Mouse (Mus musculus) kidney, embryonic 14.5 days (tissue): ENCODE measurements around the gene Ctsc. TPM values are rescaled to one million over a fixed set of nuclear protein-coding genes. Genes with fewer than 3 reads are reported as not detected.

Experiments
- ATAC-seq: fragments of 200-750 bp; cut with Nextera tagmentation; 2 replicates; pipeline ENCODE4 v1.8.0; 2017; ENCODE audit warnings: moderate number of reproducible peaks, mild to moderate bottlenecking, moderate TSS enrichment, moderate library complexity; ENCODE audit not compliant: low FRiP score, low TSS enrichment
- H3K27ac ChIP-seq: fragments of 300-500 bp; sonication (generic); 2 replicates; pipeline ENCODE4 v1.5.1; 2014; ENCODE audit warnings: low read depth, mild to moderate bottlenecking, low read length, moderate library complexity, mixed read lengths
- H3K27me3 ChIP-seq: fragments of 300-500 bp; sonication (generic); 2 replicates; pipeline ENCODE4 v1.6.1; 2014; ENCODE audit warnings: mild to moderate bottlenecking, low read length; ENCODE audit not compliant: control insufficient read depth, insufficient read depth
- H3K36me3 ChIP-seq: fragments of 300-500 bp; sonication (generic); 2 replicates; pipeline ENCODE4 v1.6.1; 2014; ENCODE audit warnings: low read length, mixed read lengths; ENCODE audit not compliant: control insufficient read depth, insufficient read depth
- H3K4me1 ChIP-seq: fragments of 300-500 bp; sonication (generic); 2 replicates; pipeline ENCODE4 v1.6.1; 2014; ENCODE audit warnings: low read length, mixed read lengths; ENCODE audit not compliant: control insufficient read depth, insufficient read depth
- H3K4me2 ChIP-seq: fragments of 300-500 bp; sonication (generic); replicated peaks from 2 replicates; pipeline ENCODE4 v1.6.1; 2014; ENCODE audit warnings: low read depth, mild to moderate bottlenecking, low read length
- H3K4me3 ChIP-seq: fragments of 300-500 bp; sonication (generic); 2 replicates; pipeline ENCODE4 v1.5.1; 2014; ENCODE audit warnings: mild to moderate bottlenecking, low read length
- H3K9ac ChIP-seq: fragments of 300-500 bp; sonication (generic); 2 replicates; pipeline ENCODE4 v1.6.1; 2014; ENCODE audit warnings: low read depth, mild to moderate bottlenecking, low read length, moderate library complexity
- H3K9me3 ChIP-seq: fragments of 300-500 bp; sonication (generic); 2 replicates; pipeline ENCODE4 v1.6.1; 2016; ENCODE audit warnings: low read length; ENCODE audit not compliant: control insufficient read depth
- WGBS: fragments of 180-500 bp; shearing (Covaris S2); extraction: QIAGEN DNeasy Blood & Tissue Kit; methylation state at CpG from one replicate; pipeline ENCODE4 v1.1.7; 2014; 5-methylcytosine and 5-hydroxymethylcytosine counted together
- polyA plus RNA-seq: library from polyadenylated mRNA; unstranded; fragments of >200 nt; fragmentation: Nextera tagmentation; extraction: Ambion mirVana; gene quantifications from 2 replicates; pipeline ENCODE4 v1.2.1, GENCODE M21; 2014

Gene Ctsc
- polyA plus RNA-seq, 1 experiment from 2014 or later, result 33.3 TPM

- Histone ChIP-seq H3K27me3 (no peaks in the 10 kb centered on the region), H3K36me3 (no peaks in the 10 kb centered on the region), H3K4me3 (no peak overlapping the region), H3K9me3 (0 out of 2 replicates have a peak, but pooled peaks cover 7% of the 10 kb centered on the region), H3K27ac (no peak overlapping the region), H3K4me2 (no peak overlapping the region), H3K4me1 (no peaks in the 10 kb centered on the region), H3K9ac (no peak overlapping the region)
- no peak for ATAC-seq
Observed at GRCm38 (mm10) chr7:88254884-88255283, 23.0 kb upstream of the Ctsc start.

DNA sequence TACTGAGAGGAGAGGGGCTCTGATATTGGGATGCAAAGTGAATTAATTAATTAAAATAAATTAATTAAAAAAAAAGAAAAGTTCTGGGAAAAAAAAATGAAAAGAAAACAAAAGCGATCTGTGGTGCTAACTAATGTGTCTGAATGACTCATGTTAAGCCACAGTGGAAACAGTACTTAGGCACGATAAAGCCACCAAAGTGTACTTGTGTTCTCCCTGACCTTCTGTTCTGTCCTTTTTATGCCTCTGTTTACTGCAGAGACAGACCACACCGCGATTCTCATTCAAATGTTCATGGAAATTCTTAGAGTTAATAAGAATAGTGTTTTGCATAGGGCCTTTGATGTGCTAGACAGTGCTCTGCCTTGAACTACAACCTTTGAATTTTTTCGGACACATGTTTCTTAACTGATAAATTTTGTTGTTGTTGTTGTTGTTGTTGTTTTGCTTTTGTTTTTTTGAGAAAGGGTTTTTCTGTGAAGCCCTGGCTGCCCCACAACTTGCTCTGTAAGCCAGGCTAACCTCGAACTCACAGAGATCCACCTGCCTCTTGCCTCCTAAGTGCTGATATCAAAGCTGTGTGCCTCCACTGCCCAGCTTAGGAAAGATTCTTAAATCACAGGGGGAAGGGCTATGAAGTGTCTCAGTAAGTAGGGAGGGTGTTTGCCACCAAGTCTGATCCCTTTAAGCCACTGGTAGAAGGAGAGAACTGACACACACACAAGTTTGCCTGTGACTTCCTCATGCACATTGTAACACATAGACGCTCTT is 18.5 kb upstream of the Ctsc start:
- H3K27me3 ChIP-seq, result no peaks in the 10 kb centered on the region
- no peaks in the 10 kb centered on the region for H3K36me3 ChIP-seq
- H3K4me3 ChIP-seq, result no peak overlapping the region
- no peak overlapping the region for H3K27ac ChIP-seq
- no peaks in the 10 kb centered on the region for H3K4me1 ChIP-seq
- ATAC-seq, result no peak
- no peak overlapping the region for H3K9ac ChIP-seq
- WGBS, result 68% methylated on average over 7 of the region's 7 CpGs
- no peaks in the 10 kb centered on the region for H3K9me3 ChIP-seq
- no peak overlapping the region for H3K4me2 ChIP-seq

DNA sequence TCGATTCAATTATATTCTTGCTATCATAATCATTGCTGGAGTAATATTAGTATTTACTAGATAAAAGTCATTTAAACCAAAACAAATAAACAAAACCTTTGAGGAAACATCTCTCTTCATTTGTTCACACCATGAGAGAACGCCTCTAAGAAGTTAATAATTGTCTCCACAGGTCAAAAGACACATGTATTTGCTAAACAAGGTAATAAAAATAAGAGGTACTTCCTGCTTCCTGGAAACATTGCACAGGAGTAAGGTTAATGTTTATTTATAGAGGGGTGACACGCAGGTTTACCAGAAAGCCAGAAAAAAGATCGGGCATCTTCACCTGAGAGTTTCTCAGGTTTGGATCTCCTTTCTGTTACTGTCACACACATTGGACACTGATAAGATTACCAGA is 16.1 kb upstream of the Ctsc start:
- H3K4me1 ChIP-seq, result no peaks in the 10 kb centered on the region
- no peaks in the 10 kb centered on the region for H3K27me3 ChIP-seq
- no peak overlapping the region for H3K27ac ChIP-seq
- no peaks in the 10 kb centered on the region for H3K9me3 ChIP-seq
- 75% methylated on average over 4 of the region's 4 CpGs for WGBS
- no peak overlapping the region for H3K4me2 ChIP-seq
- no peak overlapping the region for H3K9ac ChIP-seq
- no peak for ATAC-seq
- no peaks in the 10 kb centered on the region for H3K36me3 ChIP-seq
- H3K4me3 ChIP-seq, result no peak overlapping the region

DNA sequence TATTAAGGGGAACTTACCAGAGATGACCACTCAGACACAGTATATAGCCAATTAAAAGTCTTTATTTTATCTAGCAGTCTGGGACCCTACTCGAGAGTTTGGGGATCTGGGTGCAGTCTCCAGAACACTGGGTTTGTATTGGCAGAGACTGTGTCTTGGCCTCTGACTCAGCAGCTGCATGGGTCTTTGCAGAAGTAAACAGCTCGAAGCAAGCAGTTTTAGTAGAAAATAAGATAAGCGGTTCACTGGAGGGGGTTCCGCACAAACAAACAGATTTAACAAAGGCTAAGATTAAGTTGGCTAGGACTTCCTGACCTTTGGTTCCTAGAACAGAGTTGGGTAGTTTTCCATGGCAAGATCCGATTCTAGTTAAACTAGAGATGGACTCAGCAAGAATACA is 13.0 kb upstream of the Ctsc start:
- Histone ChIP-seq H3K4me3 (no peak overlapping the region), H3K9ac (no peak overlapping the region), H3K27ac (no peak overlapping the region), H3K27me3 (no peaks in the 10 kb centered on the region), H3K4me2 (no peak overlapping the region), H3K9me3 (no peaks in the 10 kb centered on the region), H3K36me3 (no peaks in the 10 kb centered on the region), H3K4me1 (no peaks in the 10 kb centered on the region)
- ATAC-seq, result no peak
- 87% methylated on average over 5 of the region's 5 CpGs for WGBS

DNA sequence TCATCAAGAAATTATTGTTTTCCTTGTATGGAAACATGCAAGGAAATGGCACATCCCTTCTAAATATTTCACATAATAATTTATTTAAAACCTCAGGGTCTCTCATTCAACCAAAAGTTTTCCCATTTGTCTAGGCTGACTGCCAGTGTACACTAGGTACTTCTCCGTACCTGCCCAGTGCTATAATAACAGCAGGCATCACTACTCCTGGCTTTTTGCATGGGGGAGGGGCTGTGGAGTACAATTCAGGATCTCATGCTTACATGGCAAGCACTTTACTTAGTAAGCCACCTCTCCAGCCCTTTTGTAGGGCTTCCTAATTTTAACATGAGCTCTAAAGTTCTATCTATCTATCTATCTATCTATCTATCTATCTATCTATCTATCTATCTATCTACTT is 8.0 kb upstream of the Ctsc start:
- 75% methylated on average over 1 of the region's 1 CpGs for WGBS

DNA sequence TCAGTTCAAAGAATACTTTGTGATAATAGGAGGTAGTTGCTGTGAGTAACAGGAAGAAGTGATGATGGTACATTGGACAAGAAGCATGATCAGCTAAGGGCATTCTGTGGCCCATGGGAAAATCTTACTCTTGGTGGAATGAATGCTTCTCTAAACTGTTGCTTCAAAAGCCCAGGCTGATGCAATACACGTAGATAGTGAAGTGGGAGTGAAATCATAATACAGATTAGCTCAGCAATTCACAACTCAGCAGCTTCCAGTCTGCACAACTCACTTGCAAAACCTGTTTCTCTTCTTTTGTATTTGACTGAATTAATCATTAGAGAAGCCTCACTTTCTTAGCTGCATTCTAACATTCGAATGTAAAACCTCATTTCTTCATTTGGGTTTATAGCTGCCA is 6.4 kb upstream of the Ctsc start:
- no peaks in the 10 kb centered on the region for H3K4me1 ChIP-seq
- H3K4me2 ChIP-seq, result no peak overlapping the region
- WGBS, result 44% methylated on average over 2 of the region's 2 CpGs
- no peaks in the 10 kb centered on the region for H3K9me3 ChIP-seq
- no peak overlapping the region for H3K4me3 ChIP-seq
- H3K9ac ChIP-seq, result no peak overlapping the region
- ATAC-seq, result no peak
- H3K27me3 ChIP-seq, result no peaks in the 10 kb centered on the region
- no peaks in the 10 kb centered on the region for H3K36me3 ChIP-seq
- H3K27ac ChIP-seq, result no peak overlapping the region

More for the DNA sequence above, 8.0 kb upstream of the Ctsc start:
- Histone ChIP-seq H3K4me3 (no peak overlapping the region), H3K9ac (no peak overlapping the region), H3K36me3 (no peaks in the 10 kb centered on the region), H3K4me1 (no peaks in the 10 kb centered on the region), H3K9me3 (no peaks in the 10 kb centered on the region), H3K27ac (no peak overlapping the region), H3K4me2 (no peak overlapping the region), H3K27me3 (no peaks in the 10 kb centered on the region)
- no peak for ATAC-seq

DNA sequence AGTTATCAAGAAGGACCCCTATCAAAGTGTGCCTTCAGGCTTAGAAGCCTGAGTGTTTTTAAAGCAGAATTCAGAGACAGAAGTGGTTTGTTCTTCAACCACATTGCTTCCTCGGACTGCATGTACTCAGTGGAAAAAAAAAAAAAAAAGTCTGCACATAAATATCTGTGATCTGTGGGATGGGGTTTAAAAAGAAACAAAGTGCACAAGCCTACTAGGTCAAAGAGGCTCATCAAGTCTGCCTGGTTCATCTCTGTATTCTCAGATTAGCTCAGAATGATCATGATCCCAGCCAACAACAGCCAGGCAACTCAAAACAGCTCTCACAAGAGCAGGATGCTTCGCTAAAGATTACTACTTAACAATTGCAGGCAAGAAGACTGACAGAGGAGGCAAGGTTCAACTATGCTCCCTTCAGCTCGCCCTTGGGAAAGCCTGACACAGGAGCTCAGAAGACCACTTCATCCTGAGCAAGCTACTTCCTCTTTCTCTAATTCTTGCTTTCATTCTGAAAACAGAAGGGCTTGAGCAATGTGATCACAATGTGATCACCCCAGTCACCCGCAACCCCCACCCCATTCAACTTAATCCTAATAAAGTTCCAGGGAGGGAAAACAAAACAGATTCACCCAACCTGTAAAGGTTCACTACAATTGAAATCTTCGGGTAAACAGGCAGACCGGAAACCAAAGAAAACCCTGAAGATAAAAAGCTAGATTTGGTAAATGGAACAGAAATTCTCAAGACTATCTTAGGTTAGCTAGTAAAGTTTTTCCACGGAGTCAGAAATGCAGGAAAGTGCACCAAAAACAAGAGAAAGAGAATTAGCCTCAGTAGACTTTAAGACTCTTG is 745 bp upstream of the Ctsc start:
- Histone ChIP-seq H3K4me2 (peak overlapping the region; percentile 78), H3K27me3 (no peaks in the 10 kb centered on the region), H3K9ac (peak overlapping the region; percentile 48; the same call in 1 of the 2 replicates), H3K36me3 (no peaks in the 10 kb centered on the region), H3K4me3 (peak overlapping the region; percentile 43), H3K27ac (no peak overlapping the region), H3K4me1 (no peaks in the 10 kb centered on the region), H3K9me3 (no peaks in the 10 kb centered on the region)
- WGBS, result 48% methylated on average over 7 of the region's 7 CpGs
- no peak for ATAC-seq

- ATAC-seq, result no peak
- WGBS, result 46% methylated on average over 8 of the region's 8 CpGs
- peak overlapping the region; percentile 78 for H3K4me2 ChIP-seq
Observed at GRCm38 (mm10) chr7:88278628-88279196, 827 bp downstream of the Ctsc start.

DNA sequence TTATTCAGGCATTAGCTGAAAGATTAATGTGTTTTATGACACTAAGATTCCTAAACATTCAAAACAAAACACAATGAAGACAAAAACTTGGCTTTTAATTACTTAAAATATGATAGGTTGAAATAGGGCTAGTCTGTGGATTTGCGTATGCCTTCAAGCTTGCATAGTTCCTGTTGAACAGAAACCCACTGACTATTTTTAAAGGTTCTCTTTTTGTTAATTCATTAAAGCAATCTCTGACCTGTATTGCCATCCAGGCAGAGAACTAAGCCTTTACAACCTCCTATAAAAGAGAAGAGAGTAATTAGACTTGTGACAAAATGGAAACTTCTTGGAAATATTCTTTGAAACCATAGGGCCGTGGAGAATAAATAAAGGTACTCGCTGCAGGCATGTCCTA is 7.4 kb downstream of the Ctsc start:
- Histone ChIP-seq H3K27me3 (no peaks in the 10 kb centered on the region), H3K36me3 (no peaks in the 10 kb centered on the region), H3K9me3 (no peaks in the 10 kb centered on the region), H3K27ac (no peak overlapping the region), H3K4me1 (no peaks in the 10 kb centered on the region), H3K9ac (no peak overlapping the region), H3K4me2 (no peak overlapping the region), H3K4me3 (no peak overlapping the region)
- ATAC-seq, result no peak
- WGBS, result 88% methylated on average over 3 of the region's 3 CpGs

More at GRCm38 (mm10) chr7:88278628-88279196, 827 bp downstream of the Ctsc start:
- Histone ChIP-seq H3K27me3 (no peaks in the 10 kb centered on the region), H3K4me1 (no peaks in the 10 kb centered on the region), H3K36me3 (no peaks in the 10 kb centered on the region), H3K9ac (no peak overlapping the region), H3K27ac (no peak overlapping the region), H3K4me3 (peak overlapping the region; percentile 43), H3K9me3 (no peaks in the 10 kb centered on the region)
